Mouse (Mus musculus) gastrocnemius, adult 2 months (tissue): ENCODE measurements around the gene Polm. TPM values are rescaled to one million over a fixed set of nuclear protein-coding genes. Genes with fewer than 3 reads are reported as not detected.
A peak's percentile ranks its signal among the peaks of the same experiment; 100 is the strongest.

Experiments used
- DNase-seq: peaks from one replicate; pipeline ENCODE4 v3.0.0; 2022
- H3K27ac ChIP-seq: fragments of 200-600 bp; 2 replicates; pipeline ENCODE4 v1.8.1; 2022; ENCODE audit warnings: mild to moderate bottlenecking
- H3K4me3 ChIP-seq: fragments of 200-600 bp; 2 replicates; pipeline ENCODE4 v1.8.1; 2022; ENCODE audit warnings: mild to moderate bottlenecking, moderate library complexity
- CTCF ChIP-seq: fragments of 200-600 bp; IDR thresholded peaks from 2 replicates; pipeline ENCODE4 v1.8.1; 2022; ENCODE audit warnings: antibody characterized with exemption, mild to moderate bottlenecking, moderate library complexity
- intact Hi-C: fragments of 180-260 bp; cut with DNase I; formaldehyde crosslinking; loops from one replicate; pipeline ENCODE4 v1.15.1; 2025
- total RNA-seq, 2 experiments: library from RNA; stranded (reverse); gene quantifications; 2 replicates each; pipeline ENCODE4 v1.2.3; 2021

Gene Polm
- total RNA-seq, 2 experiments from 2014 or later: 1.7 to 3.1 TPM

DNA sequence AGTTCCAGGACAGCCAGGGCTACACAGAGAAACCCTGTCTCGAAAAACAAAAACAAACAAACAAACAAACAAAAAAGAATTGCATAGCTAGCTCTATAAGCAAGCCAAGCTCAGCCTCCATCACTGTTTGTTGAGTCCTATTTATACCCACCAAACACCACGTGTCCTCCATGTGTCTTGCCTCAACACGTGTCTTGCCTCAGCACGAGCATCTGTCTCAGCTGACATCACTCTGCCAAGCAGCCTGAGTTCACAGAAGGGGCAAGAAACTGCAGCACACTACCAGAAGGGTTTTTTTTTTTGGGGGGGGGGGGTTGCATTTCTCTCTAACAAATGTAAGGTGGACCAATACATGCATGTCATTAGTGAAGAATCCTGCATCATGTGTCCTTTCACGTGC is 12.6 kb upstream of the Polm start:
- no peak overlapping the region for H3K4me3 ChIP-seq
- DNase-seq: peak; percentile 43
- TF ChIP-seq CTCF: no peak
- H3K27ac ChIP-seq: peak overlapping the region; percentile 83; the same call in 1 of the 2 replicates
- intact Hi-C loops: no loop called here

GRCm38 (mm10) chr11:5849316-5849715 is 11.5 kb upstream of the Polm start:
- DNase-seq: peak; percentile 60
- intact Hi-C loops: no loop called here
- Histone ChIP-seq H3K4me3 (no peak overlapping the region), H3K27ac (peak overlapping the region; percentile 61)
- no peak for TF ChIP-seq CTCF

GRCm38 (mm10) chr11:5848741-5849140 is 10.9 kb upstream of the Polm start:
- TF ChIP-seq CTCF: no peak
- peak; percentile 80 for DNase-seq
- H3K27ac ChIP-seq: peak overlapping the region; percentile 61
- intact Hi-C loops: no loop called here
- H3K4me3 ChIP-seq: no peak overlapping the region

DNA sequence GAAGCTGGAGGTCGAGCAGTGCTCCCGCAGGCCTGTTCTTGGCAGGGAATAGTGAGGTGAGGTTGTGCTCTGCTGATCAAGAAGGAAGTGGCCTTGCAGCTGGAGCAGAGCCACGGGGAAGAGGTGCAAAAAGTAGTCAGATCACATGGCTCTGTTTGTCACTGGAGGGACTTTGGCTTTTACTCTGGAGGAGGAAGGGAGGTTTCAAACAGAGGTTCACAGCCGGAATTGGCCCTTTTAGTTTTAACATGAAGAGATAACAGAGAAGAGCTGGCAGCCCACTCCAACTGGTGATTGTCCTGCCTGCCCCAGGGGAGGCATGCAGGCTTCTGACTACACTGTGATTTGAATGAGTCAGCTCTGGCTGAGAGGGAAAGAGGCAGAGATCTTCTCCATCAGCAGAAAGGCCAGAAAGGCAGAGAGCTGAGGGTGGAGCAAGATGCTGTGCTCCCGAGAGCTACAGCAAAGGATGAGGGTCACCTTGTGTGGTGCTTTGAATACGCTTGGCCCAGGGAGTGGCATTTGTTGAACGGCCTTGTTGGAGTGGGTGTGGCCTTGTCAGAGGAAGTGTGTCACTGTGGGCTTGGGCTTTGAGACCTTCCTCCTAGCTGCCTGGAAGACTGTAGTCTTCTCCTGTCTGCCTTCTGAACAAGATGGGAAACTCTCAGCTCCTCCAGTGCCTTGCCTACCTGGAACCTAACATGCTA is 9.0 kb upstream of the Polm start:
- intact Hi-C loops: no loop called here
- no peak overlapping the region for H3K4me3 ChIP-seq
- DNase-seq: peak; percentile 60
- peak overlapping the region; percentile 61 for H3K27ac ChIP-seq
- TF ChIP-seq CTCF: no peak

- Histone ChIP-seq H3K4me3 (no peak overlapping the region), H3K27ac (no peak overlapping the region)
- DNase-seq: no peak
- TF ChIP-seq CTCF: no peak
- intact Hi-C loops: no loop called here
Observed at GRCm38 (mm10) chr11:5843131-5843530, 5.3 kb upstream of the Polm start.

GRCm38 (mm10) chr11:5841751-5842150 is 3.9 kb upstream of the Polm start:
- no peak for TF ChIP-seq CTCF
- H3K27ac ChIP-seq: no peak overlapping the region
- DNase-seq: no peak
- intact Hi-C loops: no loop called here
- no peak overlapping the region for H3K4me3 ChIP-seq

DNA sequence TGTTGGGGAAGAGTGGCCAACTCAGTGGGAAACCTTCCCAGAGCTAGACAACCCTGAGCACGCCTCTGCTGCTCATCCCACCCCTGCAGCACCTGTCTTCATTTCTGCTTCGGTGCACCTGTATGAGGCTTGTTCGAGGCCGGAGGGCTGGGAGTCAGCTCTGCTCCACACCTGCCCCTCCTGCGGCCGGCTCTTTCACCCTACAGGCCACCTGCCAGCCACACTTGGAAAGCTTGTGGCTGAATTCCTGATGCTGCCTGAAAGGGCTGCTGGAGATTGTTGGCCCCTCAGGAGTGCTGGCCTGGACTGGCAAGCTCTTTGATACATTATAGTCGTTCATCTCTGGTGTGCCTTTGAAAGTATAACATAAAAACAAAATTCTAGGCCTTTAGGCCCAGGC is 2.5 kb upstream of the Polm start:
- TF ChIP-seq CTCF: no peak
- DNase-seq: peak; percentile 59
- Histone ChIP-seq H3K4me3 (no peak overlapping the region), H3K27ac (peak overlapping the region; percentile 35; the same call in 1 of the 2 replicates)
- intact Hi-C loops: no loop called here

DNA sequence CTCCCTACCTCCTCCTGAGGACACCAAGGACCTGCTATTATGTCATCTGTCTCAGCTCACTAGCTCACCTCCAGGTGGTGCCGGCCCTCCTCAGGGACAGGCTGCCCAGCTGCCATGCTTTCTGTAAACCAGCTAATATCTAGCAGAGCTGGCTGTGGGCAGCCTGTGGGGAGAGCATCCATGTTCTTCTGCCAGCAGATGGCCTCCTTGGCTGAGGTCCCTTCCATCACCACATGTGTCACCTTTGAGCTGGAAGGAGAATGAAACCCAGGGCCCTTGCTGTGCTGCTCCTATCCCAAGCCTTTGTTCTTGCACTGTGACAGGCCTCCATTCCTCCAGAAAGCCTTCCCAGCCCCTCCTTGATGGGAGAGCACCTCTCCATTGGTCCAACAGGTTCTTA is 1.7 kb downstream of the Polm start:
- peak; percentile 60 for DNase-seq
- Histone ChIP-seq H3K4me3 (no peak overlapping the region), H3K27ac (peak overlapping the region; percentile 78; the same call in 1 of the 2 replicates)
- peak; percentile 44 for TF ChIP-seq CTCF
- intact Hi-C loops: loop anchor here (2.0 kb wide), 1 partner anchor 33 kb away; the partner anchor contains the start of gene Pgam2

GRCm38 (mm10) chr11:5835057-5835456 is 2.8 kb downstream of the Polm start:
- Histone ChIP-seq H3K27ac (peak overlapping the region; percentile 78), H3K4me3 (peak overlapping the region; percentile 24)
- TF ChIP-seq CTCF: no peak
- intact Hi-C loops: no loop called here
- DNase-seq: no peak

- intact Hi-C loops: no loop called here
- H3K27ac ChIP-seq: peak overlapping the region; percentile 78
- peak; percentile 62 for DNase-seq
- peak overlapping the region; percentile 24 for H3K4me3 ChIP-seq
- no peak for TF ChIP-seq CTCF
Observed at GRCm38 (mm10) chr11:5834506-5834905, 3.3 kb downstream of the Polm start.

GRCm38 (mm10) chr11:5829327-5829726 is 8.5 kb downstream of the Polm start:
- H3K4me3 ChIP-seq: peak overlapping the region; percentile 37
- peak; percentile 68 for DNase-seq
- peak overlapping the region; percentile 79 for H3K27ac ChIP-seq
- intact Hi-C loops: no loop called here
- no peak for TF ChIP-seq CTCF

DNA sequence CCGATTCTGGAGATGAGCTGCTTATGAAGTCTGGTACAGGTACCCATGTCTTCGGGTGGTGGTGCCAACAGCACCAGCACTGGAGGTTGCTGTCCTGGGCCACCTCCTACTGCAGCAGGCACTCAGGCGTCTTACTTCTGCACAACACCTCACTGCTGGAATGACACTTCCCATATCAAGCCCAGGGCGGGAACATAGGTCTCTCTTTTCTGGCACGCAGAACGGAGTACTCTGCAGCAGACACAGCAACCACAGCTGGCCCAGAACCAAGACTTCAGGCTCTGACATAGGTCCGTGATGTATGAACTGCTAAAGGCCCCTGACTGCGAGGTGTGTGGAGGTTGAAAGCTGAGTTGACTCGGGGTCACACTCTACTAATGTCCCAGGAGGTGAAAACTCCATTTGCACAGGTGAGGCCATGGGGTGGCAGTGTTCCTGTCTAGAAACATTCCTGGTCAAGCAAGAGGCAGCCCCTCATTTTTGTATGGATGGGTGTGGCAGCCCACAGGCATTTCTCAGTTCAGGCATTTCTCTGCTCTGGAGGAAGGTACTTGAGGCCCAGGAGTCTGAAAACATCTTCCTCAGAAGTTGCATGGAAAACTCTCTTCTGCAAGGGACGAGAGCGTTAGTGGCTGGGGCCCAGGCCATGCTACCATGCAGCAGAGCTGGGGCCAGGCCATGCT is 9.2 kb downstream of the Polm start:
- DNase-seq: no peak
- Histone ChIP-seq H3K4me3 (peak overlapping the region; percentile 37; the same call in 1 of the 2 replicates), H3K27ac (peak overlapping the region; percentile 79)
- intact Hi-C loops: no loop called here
- TF ChIP-seq CTCF: no peak

GRCm38 (mm10) chr11:5827931-5828330 is 9.9 kb downstream of the Polm start:
- no peak for TF ChIP-seq CTCF
- Histone ChIP-seq H3K27ac (no peak overlapping the region), H3K4me3 (no peak overlapping the region)
- intact Hi-C loops: no loop called here
- DNase-seq: no peak
